Mouse (Mus musculus): ENCODE measurements around the gene Gpank1.
"Not testable (repeated sequence)": the region's sequence is repeated elsewhere in the genome, so short reads cannot be mapped to it uniquely, and the experiment has no call there.

Gpank1 gene

GRCm38 (mm10) chr17:35100196-35100765 is 21.0 kb upstream of the Gpank1 start:
- DNase-seq (ENCODE audit: low read depth): no peak

DNA sequence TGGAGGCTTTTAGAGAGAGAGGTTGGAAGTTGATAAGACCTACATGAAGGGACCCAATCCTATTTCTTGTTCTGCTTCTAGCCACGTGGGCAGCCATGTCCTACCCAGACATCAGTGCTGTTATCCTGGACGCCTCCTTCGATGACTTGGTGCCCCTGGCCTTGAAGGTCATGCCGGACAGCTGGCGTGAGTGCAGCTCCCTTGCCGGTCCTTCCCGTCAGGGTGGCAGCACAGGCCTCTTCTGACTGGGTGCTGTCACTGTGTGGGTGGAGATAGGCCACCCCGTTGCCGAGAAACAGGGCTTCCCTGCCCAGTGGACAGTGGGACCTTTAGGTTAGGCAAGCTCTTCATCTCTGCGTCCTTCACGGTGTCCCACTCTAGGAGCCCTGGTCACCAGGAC is 20.1 kb upstream of the Gpank1 start:
- DNase-seq (ENCODE audit: low read depth): no peak

GRCm38 (mm10) chr17:35102299-35102698 is 19.0 kb upstream of the Gpank1 start:
- no peak for DNase-seq (ENCODE audit: low read depth)

DNA sequence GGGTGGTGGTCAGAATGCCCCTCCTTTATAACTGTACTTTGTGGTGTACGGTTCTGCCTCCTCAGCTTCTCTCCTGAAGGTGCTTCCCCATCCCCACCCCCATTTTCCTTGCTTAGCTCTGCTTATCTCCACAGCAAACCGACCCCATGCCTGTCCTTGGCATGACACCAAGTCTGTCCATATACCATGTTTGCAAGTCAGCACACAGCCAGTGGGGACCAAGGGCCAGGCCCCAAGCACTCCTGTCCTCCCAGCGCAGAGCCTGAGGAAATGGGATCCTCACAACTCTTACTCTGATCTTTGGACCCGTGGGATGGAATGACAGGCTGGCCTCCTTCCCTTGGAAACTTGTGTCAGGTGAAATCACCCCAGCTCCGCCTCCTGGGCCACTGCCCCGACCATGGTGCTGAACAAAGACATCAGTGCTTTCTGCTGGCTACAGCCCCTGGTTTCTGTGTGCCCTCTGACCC is 18.0 kb upstream of the Gpank1 start:
- no peak for DNase-seq (ENCODE audit: low read depth)

- no peak for DNase-seq (ENCODE audit: low read depth)
These were observed 17.2 kb upstream of the Gpank1 start for GRCm38 (mm10) chr17:35104079-35104478.

GRCm38 (mm10) chr17:35104754-35105153 is 16.5 kb upstream of the Gpank1 start:
- no peak for DNase-seq (ENCODE audit: low read depth)

DNA sequence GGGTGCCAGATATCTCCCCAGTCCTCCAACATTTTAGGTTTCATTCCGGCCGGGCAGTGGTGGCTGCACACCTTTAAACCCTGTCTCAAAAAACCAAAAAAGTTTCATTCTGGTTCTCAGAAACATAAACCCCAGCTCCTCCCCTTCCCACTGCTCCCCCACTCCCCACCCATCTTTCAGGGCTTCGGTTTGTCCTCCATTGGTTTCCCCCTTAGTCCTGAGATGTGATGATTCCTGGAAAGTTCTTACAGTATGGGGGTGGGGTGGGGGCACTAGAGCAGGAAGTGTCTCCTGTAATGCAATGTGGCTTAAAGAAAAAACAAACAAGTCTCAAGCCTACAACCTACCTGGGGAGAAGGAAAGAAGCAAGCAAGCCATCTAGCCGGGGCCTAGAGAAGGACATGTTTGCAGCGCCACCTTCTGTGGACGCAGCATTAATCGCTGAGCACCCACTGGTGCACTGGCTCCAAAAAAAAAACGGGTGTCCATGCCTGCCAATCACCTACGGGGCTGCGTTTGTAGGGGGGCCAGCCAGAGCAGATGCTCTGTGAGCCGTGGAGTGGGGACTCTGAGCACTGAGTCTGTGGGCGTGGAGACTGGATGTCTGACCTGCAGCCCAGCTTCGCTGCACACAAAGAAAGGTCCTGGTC is 15.4 kb upstream of the Gpank1 start:
- DNase-seq (ENCODE audit: low read depth): no peak

DNA sequence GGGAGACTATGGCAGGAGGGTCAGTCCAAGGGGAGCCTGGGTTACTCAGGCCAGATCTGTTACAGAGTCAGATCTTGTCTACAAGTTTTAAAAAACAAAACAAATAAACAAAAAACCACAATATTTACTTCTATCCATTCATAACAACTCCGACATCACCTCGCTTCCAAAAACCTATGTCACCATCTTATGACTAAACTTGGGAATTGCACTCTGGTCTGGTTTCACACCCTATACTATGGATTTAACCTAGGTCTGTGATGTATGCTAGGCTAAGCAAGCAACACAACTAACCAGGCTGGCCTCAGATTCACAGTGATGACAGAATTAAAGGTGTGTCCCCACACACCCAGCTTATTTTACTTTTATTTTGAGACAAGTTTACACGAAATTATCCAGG is 14.7 kb upstream of the Gpank1 start:
- no peak for DNase-seq (ENCODE audit: low read depth)

GRCm38 (mm10) chr17:35108097-35108496 is 13.2 kb upstream of the Gpank1 start, which contains the start of gene Ly6g5c:
Ly6g5c (plus strand) TSS chr17:35108279.
- no peak for DNase-seq (ENCODE audit: low read depth)

DNA sequence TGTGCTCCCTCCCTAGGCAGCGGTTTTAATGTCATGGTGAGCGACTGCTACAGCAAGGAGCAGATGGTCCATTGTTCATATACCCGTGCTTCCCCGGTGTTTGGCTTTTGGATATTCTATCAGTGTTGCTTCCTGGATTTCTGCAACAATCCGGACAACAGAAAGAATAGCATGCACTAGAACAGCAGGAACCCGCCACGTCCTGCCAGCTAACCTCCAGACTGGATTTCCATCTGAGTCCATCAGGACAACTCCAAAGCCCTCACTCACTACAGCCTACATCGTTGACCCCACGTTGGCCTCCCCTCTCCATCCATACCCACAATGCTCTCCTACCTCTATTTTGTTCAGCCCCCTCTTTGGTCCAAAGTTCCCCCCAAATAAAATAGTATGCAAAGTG is 9.5 kb upstream of the Gpank1 start:
- no peak for DNase-seq (ENCODE audit: low read depth)

DNA sequence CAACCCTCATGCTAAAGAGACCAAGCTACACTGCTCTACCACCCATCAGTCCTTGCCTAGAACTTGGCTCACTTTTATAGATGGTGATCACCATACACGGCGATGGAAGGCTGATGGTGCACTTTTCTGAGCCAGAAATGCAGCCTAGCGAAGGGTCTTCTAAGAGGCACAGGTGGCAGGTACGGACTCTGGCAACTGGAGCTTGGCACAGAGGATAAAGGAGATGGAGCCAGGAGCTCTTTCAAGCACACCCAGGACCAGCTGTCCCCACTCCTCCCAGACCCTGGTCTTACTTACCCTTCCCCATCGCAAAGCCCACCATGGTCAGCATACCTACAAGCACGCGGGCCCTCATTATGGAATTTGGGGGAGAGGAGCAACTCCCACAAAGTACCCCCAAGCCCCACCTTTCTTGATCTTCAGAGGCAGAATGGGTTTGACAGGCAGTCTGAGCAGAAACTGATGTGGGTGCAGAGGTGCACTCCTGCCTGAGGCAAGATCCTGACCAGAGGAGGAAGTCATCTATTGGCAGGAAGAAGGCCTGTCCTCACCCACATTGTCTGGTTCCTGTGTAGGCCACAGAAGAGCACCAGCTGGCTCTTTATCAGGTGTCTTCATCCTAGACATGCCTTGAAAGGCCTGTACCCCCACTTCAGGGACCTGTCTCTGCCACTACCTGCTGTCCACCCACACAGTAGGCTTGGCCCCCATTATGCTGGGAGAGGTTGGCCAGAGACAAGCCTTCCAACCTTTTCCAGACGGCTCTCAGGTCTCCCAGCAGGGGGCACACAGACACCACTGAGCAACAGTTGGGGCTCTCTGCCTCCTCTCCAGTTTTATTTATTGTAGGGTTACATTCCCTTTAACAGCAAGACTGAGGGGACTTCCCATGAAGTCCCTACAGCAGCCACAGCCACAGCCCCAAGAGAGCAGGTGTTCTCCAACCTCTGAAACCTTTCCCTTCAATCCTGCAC is 5.9 kb upstream of the Gpank1 start, which contains the start of gene Ly6g5b:
TSS of gene Ly6g5b (minus strand) at position 383 of the 974 bp plus-strand sequence.
- no peak for DNase-seq (ENCODE audit: low read depth)

DNA sequence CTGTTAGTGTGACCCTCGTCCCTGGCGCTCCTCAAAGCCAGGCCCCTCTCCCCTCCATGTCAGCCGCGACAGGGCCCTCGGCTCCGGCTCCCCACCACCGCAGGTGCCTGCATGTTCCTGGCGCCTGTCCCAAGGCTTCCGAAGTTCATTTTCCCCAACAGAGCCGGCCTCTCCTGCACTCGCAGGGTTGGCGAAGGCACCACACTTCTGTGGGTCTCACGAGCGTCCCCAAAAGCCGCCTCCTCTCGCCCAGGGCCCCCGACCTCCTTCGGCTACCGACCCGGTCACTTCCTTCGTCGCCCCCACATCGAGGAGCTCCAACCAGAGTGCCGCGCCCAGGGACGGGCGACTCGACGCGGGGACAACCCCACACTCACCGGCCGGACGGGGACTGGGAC is 511 bp upstream of the Gpank1 start:
- no peak for DNase-seq (ENCODE audit: low read depth)

DNA sequence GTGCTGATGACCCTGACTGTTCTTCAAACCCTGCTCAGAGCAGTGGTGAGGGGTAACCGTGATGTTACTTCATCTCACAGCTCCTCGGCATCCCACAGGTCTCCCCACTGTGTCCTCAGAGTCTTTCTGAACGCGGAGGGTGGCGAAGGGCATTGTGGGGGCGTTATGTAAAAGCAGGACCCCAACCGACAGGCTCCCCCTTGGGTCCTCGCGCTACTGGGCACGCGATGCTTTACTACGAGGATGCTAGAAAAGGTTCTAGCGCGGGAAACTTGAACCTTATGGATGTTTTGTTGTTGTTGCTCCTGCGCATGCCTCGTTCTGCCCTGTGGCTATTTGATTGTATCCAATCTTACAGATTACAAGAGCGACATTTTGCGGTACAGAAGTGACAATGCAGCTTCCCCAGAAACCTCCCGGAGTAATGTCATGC is 632 bp downstream of the Gpank1 start, which contains the start of gene Csnk2b:
TSS of gene Csnk2b (minus strand) at position 183 of the 433 bp plus-strand sequence.
- peak; percentile 20 for DNase-seq (ENCODE audit: low read depth)

- DNase-seq (ENCODE audit: low read depth): not testable (repeated sequence)
These were observed 2.0 kb downstream of the Gpank1 start for GRCm38 (mm10) chr17:35123287-35123686.

GRCm38 (mm10) chr17:35124261-35124896 is 3.1 kb downstream of the Gpank1 start:
- DNase-seq (ENCODE audit: low read depth): not testable (repeated sequence)

GRCm38 (mm10) chr17:35125081-35125480 is 3.8 kb downstream of the Gpank1 start:
- no peak for DNase-seq (ENCODE audit: low read depth)

- no peak for DNase-seq (ENCODE audit: low read depth)
These were observed 4.3 kb downstream of the Gpank1 start for GRCm38 (mm10) chr17:35125578-35125977.

- no peak for DNase-seq (ENCODE audit: low read depth)
These were observed 5.0 kb downstream of the Gpank1 start, which contains the start of gene D17H6S53E for GRCm38 (mm10) chr17:35126206-35126611. D17H6S53E (plus strand) TSS chr17:35126373.

GRCm38 (mm10) chr17:35127017-35127416 is 5.8 kb downstream of the Gpank1 start:
- DNase-seq (ENCODE audit: low read depth): no peak

GRCm38 (mm10) chr17:35128996-35129395 is 7.7 kb downstream of the Gpank1 start:
- no peak for DNase-seq (ENCODE audit: low read depth)

DNA sequence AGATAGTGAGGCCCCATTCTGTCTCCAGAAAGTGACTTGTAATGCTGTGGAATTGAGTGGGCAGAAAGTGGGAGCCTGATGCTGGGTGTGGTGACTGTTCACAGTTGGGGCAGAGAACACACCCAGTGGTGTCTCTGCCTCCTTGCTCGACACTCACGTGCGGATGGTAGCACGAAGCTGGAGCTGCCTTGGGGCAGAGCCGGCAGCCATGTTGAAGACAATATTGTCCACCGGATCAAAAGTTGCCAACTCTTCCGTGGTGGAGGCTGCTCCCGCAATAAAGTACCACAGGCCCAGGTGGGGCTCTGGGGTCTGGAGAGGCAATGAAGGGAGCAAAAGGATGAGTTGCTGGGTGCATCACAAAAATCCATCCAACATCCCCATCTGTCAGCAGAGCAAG is 9.8 kb downstream of the Gpank1 start:
- no peak for DNase-seq (ENCODE audit: low read depth)

Measured in fibroblast of lung, adult 2 months (primary cell).